Mouse (Mus musculus): Measurements from ENCODE around the gene Ikzf3. TPM values are rescaled to one million over a fixed set of nuclear protein-coding genes. Genes with fewer than 3 reads are reported as not detected.

Gene Ikzf3
- polyA plus RNA-seq, 1 experiment from 2014 or later: 0.05 TPM

DNA sequence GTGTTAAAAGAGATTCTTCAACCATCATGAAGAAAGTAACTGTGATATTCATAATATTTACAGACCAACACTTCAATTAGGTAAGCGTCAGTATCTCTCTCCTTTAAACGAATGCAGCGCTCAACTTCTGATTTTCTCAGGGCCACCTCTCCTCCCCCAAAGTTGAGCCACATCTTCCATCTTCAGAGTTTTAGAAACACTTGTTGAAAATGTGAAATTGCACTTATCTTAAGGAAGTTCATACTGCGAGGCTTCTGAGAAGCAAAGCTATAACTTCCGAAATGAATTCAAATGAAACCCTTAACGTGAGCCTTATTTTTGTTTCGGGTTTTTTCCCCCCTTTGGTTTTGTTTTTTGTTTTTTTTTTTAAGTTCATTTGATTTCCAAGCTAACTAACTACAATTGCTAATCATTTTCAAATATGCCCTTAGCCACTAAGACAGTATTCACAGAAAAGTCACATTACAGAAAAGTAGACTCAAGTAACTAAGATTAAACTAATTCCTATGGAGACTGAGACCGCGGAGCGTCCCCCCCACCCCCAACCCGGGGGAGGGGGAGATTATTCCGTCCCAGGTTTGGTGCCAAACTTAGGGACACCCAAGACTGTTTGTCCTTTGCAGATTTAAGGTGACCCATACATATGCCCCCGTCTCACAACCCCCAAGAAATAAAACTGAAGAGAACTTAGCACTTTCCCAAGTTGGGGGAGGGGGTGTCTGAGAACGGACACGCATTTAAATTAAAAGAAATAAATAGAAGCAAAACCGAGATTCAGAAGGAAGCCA, 747 bp downstream of the Ikzf3 start:
- H3K9me3 ChIP-seq (replicated peaks): no peaks in the 10 kb centered on the region
- peak overlapping the region; percentile 50 for H3K4me3 ChIP-seq
- no peaks in the 10 kb centered on the region for H3K36me3 ChIP-seq
- H3K4me2 ChIP-seq: peak overlapping the region; percentile 86
- no peak for ATAC-seq (replicated peaks; ENCODE audit: insufficient number of reproducible peaks, insufficient read depth, low FRiP score, low read depth)
- 4% methylated on average over 16 of the region's 16 CpGs for WGBS
- H3K4me1 ChIP-seq (replicated peaks): peaks cover 10% of the 10 kb centered on the region
- peaks cover 72% of the 10 kb centered on the region for H3K27me3 ChIP-seq
- peak overlapping the region; percentile 40; the same call in 1 of the 2 replicates for H3K9ac ChIP-seq
- no peak overlapping the region for H3K27ac ChIP-seq

DNA sequence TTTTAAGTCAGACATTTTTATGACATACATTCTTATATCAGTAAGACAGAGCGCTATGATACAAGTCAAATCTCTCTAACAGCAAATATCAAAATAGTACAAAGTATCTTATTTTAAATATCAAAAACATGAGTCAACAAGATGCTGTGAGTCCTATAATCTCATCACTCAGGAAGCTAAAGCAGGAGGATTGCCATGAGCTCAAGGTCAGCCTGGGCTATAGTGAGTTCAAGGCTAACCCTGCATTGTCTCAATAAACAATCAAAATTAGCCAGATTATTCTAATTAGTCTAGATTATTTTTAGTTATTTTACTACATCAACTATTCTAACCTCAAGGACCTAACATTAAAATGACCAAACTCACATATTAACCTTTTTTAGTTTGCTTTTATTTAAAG, 2.4 kb downstream of the Ikzf3 start:
- H3K27me3 ChIP-seq: peaks cover 58% of the 10 kb centered on the region
- no peak overlapping the region for H3K9ac ChIP-seq
- H3K36me3 ChIP-seq: no peaks in the 10 kb centered on the region
- no peak overlapping the region for H3K4me3 ChIP-seq
- peaks cover 10% of the 10 kb centered on the region for H3K4me1 ChIP-seq (replicated peaks)
- 74% methylated on average over 1 of the region's 1 CpGs for WGBS
- H3K27ac ChIP-seq: no peak overlapping the region
- no peak overlapping the region for H3K4me2 ChIP-seq
- ATAC-seq (replicated peaks; ENCODE audit: insufficient number of reproducible peaks, insufficient read depth, low FRiP score, low read depth): no peak
- H3K9me3 ChIP-seq (replicated peaks): no peaks in the 10 kb centered on the region

DNA sequence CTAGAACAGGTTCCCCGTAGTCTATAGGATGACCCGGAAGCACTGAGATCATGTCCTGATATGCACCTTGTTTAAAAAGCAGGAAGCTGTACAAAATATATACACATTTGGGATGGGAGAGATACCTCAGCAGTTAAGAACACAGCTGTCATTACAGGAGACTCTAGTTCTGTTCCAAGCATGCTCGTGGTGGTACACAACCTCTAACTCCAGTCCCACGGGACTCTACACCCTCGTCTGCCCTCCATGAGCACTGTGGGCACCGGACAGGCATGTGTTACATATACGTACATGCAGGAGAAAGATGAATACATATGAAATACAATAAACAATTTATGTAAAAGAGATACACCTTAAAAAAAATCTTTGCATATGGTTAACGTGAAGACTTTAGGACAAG, 3.3 kb downstream of the Ikzf3 start:
- Histone ChIP-seq H3K4me3 (no peak overlapping the region), H3K36me3 (no peaks in the 10 kb centered on the region), H3K9me3 (replicated peaks) (no peaks in the 10 kb centered on the region), H3K27ac (no peak overlapping the region), H3K9ac (no peak overlapping the region), H3K4me2 (no peak overlapping the region), H3K4me1 (replicated peaks) (peaks cover 10% of the 10 kb centered on the region), H3K27me3 (peaks cover 50% of the 10 kb centered on the region)
- WGBS: 70% methylated on average over 8 of the region's 8 CpGs
- no peak for ATAC-seq (replicated peaks; ENCODE audit: insufficient number of reproducible peaks, insufficient read depth, low FRiP score, low read depth)

DNA sequence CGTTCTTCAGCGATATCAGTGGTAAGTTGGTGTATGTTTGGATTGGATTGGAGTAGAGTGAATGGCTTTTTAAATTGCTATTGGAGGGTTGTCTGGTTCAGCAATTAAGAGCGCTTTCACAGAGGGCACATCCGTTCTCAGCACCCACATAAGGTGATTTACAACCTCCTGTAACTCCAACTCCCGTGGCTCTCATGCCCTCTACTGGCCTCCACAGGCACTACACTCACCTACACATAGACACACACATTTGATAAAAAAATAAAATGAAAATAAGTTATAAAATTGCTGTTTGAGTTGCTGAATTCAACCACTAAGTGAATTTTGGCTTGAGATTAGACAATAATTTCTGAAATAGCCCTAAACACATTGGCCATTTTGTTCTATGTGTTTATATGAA, 5.5 kb downstream of the Ikzf3 start:
- Histone ChIP-seq H3K9me3 (replicated peaks) (no peaks in the 10 kb centered on the region), H3K27me3 (peaks cover 28% of the 10 kb centered on the region), H3K4me2 (no peak overlapping the region), H3K4me1 (replicated peaks) (peaks cover 2% of the 10 kb centered on the region), H3K4me3 (no peak overlapping the region), H3K9ac (no peak overlapping the region), H3K36me3 (no peaks in the 10 kb centered on the region), H3K27ac (no peak overlapping the region)
- 87% methylated on average over 5 of the region's 5 CpGs for WGBS
- no peak for ATAC-seq (replicated peaks; ENCODE audit: insufficient number of reproducible peaks, insufficient read depth, low FRiP score, low read depth)

DNA sequence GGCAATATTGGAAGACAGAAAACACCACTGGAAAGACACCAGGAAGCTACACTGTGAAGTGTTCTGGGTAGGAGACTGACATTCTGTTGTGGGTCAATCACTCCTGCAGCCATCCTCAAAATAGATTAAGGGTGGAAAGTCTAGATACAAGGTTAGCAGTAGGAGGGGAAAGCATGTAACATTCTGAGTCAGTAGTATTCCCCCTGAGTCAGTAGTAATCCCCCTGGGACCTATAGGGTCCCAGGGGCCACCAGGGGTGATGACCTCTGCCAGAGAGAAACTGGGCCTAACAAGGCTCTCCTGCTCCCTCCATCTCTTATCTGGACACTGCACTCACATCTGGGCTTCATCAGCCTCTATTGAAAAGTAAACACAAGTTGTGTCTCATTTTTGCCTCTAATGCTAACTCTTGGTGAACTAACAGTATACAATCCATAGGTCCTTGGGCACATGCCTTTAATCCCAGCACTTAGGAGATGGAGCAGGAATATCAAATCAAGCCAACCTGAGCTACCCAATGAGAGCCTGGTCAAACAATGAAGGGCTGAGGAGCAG, 8.3 kb downstream of the Ikzf3 start:
- H3K36me3 ChIP-seq: no peaks in the 10 kb centered on the region
- H3K4me1 ChIP-seq (replicated peaks): no peaks in the 10 kb centered on the region
- H3K27ac ChIP-seq: no peak overlapping the region
- H3K4me2 ChIP-seq: no peak overlapping the region
- peaks cover 11% of the 10 kb centered on the region for H3K27me3 ChIP-seq
- no peak overlapping the region for H3K9ac ChIP-seq
- ATAC-seq (replicated peaks; ENCODE audit: insufficient number of reproducible peaks, insufficient read depth, low FRiP score, low read depth): no peak
- H3K9me3 ChIP-seq (replicated peaks): no peaks in the 10 kb centered on the region
- no peak overlapping the region for H3K4me3 ChIP-seq

DNA sequence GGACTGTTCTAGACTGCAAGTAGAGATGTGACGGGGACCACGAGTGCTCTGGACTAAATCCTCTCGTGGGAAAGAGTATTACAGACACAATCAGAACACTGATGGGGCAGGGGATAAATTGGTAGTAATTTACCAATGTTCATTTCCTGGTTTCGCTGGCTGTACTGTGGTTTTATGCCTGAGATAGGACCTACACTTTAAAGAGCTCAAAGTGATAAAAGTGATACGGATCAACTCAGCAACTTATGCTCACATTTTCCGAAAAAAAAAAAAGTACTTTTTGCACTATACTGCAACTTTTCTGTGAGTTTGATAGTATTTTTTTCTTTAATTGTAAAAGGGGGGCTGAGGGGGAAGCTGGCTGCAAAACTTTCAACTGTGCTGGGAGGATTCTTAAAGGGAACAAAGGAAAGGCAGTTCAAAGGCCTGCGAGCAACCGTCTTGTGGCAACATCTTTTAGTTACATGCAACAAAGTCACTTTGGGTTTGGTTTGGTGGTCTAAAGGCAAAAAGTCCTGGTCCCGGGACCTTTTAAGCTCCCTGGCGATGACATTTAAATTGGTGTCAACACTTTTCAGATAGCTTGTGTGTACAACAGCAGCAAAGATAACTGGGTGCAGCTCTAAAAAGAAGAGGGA, 18.9 kb downstream of the Ikzf3 start:
- Histone ChIP-seq H3K36me3 (no peaks in the 10 kb centered on the region), H3K27ac (no peak overlapping the region), H3K4me2 (no peak overlapping the region), H3K27me3 (0 out of 2 replicates have a peak, but pooled peaks cover 3% of the 10 kb centered on the region), H3K9me3 (replicated peaks) (no peaks in the 10 kb centered on the region), H3K9ac (no peak overlapping the region), H3K4me1 (replicated peaks) (no peaks in the 10 kb centered on the region), H3K4me3 (no peak overlapping the region)
- no peak for ATAC-seq (replicated peaks; ENCODE audit: insufficient number of reproducible peaks, insufficient read depth, low FRiP score, low read depth)
- WGBS: 68% methylated on average over 10 of the region's 10 CpGs

DNA sequence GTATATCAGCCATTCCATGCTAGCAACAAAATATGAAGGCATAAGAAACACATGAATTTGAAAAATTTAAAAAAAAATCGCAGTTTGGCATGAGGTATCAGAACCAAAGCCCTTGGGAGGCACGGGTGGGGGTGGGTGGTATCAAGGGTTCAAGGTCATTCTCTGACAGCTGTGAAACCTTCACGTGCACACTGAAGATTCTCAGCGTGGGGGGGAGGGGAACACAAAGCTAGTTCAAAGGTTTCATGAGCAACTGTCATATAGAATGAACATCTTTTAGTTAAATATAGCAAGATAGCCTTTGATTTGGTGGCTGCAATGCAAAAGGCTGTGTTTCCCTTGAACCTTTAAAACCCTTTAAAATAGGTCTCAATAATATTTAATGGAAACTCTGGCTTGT, 20.7 kb downstream of the Ikzf3 start:
- 53% methylated on average over 4 of the region's 4 CpGs for WGBS
- H3K27ac ChIP-seq: no peak overlapping the region
- H3K27me3 ChIP-seq: 0 out of 2 replicates have a peak, but pooled peaks cover 3% of the 10 kb centered on the region
- no peak overlapping the region for H3K4me3 ChIP-seq
- no peaks in the 10 kb centered on the region for H3K4me1 ChIP-seq (replicated peaks)
- no peaks in the 10 kb centered on the region for H3K36me3 ChIP-seq
- H3K9me3 ChIP-seq (replicated peaks): no peaks in the 10 kb centered on the region
- H3K4me2 ChIP-seq: no peak overlapping the region
- ATAC-seq (replicated peaks; ENCODE audit: insufficient number of reproducible peaks, insufficient read depth, low FRiP score, low read depth): no peak
- H3K9ac ChIP-seq: no peak overlapping the region

DNA sequence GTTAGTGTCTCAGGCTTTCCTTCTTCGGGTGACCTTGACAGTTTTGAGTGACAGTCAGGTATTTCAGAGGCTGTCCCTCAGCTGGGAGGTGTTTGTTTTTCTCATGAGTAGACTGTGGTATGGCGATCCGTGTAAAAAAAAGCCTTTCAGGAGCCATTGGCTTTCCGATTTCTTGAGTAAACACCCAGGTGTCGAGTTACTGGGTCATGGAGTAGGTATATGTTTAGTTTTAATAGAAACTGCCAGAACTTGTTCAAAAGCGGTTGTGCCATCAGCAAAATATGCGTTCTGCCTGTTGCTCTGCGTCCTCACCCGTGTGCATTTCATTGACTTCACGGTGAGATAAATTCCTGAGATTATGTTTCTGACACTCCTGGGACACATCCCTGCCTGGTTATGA, 25.4 kb downstream of the Ikzf3 start:
- Histone ChIP-seq H3K9ac (no peak overlapping the region), H3K4me3 (no peak overlapping the region), H3K27me3 (no peaks in the 10 kb centered on the region), H3K27ac (no peak overlapping the region), H3K36me3 (no peaks in the 10 kb centered on the region), H3K4me2 (no peak overlapping the region), H3K9me3 (replicated peaks) (no peaks in the 10 kb centered on the region), H3K4me1 (replicated peaks) (no peaks in the 10 kb centered on the region)
- 55% methylated on average over 10 of the region's 10 CpGs for WGBS
- no peak for ATAC-seq (replicated peaks; ENCODE audit: insufficient number of reproducible peaks, insufficient read depth, low FRiP score, low read depth)

DNA sequence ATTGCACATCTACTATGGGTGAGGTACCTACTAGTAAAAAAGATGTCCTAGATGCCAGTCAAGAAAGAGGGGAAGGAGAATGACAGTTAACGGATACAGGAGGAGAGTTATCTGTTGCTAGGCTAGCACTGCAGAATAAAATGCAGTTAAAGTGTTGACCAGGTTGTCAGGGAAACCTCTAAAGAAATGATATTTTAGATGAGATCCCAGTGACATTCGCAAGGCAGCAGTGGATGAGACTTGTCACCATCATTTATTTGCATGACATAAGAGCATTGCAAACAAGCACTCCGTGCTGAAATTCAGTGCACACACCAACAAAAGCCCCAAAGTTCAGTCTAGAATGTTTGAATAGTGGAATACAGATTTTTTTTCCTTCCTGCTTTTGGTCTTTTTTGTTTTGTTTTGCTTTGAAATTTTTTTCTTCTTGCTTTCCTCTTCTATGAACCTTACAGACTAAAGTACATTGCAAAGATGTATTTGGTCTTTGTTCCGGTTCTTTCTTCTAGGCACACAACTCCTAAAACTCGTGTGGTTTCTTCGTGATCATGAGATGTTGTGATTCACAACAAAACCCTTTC, 32.4 kb downstream of the Ikzf3 start:
- 73% methylated on average over 6 of the region's 6 CpGs for WGBS
- H3K9me3 ChIP-seq (replicated peaks): no peaks in the 10 kb centered on the region
- ATAC-seq (replicated peaks; ENCODE audit: insufficient number of reproducible peaks, insufficient read depth, low FRiP score, low read depth): no peak

DNA sequence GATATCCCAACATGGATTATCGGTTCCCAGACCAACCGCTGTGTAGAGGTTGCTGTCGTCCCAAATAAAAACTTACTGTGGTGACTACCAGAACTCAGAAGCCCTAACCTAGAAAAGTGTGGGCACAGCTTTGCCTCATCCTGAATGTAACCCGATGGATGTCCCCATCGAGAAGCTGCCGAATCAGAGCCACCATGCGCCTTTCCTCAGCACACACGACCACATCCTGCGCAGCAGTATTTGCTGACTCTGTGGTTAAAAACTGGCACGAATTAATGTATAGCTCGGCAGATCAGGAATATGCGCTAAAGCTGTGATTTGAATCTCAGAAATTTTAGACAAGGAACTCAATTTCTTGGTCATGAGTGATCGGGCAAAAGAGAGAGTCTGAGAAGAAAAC, 33.0 kb downstream of the Ikzf3 start:
- Histone ChIP-seq H3K9ac (no peak overlapping the region), H3K9me3 (replicated peaks) (no peaks in the 10 kb centered on the region), H3K4me1 (replicated peaks) (peaks cover 15% of the 10 kb centered on the region), H3K27me3 (no peaks in the 10 kb centered on the region), H3K36me3 (no peaks in the 10 kb centered on the region), H3K4me2 (no peak overlapping the region), H3K4me3 (no peak overlapping the region), H3K27ac (no peak overlapping the region)
- ATAC-seq (replicated peaks; ENCODE audit: insufficient number of reproducible peaks, insufficient read depth, low FRiP score, low read depth): no peak
- WGBS: 87% methylated on average over 13 of the region's 13 CpGs

More for the DNA sequence above, 32.4 kb downstream of the Ikzf3 start:
- no peak overlapping the region for H3K4me2 ChIP-seq
- H3K9ac ChIP-seq: no peak overlapping the region
- H3K4me1 ChIP-seq (replicated peaks): peaks cover 15% of the 10 kb centered on the region
- H3K36me3 ChIP-seq: no peaks in the 10 kb centered on the region
- no peaks in the 10 kb centered on the region for H3K27me3 ChIP-seq
- H3K4me3 ChIP-seq: no peak overlapping the region
- no peak overlapping the region for H3K27ac ChIP-seq

DNA sequence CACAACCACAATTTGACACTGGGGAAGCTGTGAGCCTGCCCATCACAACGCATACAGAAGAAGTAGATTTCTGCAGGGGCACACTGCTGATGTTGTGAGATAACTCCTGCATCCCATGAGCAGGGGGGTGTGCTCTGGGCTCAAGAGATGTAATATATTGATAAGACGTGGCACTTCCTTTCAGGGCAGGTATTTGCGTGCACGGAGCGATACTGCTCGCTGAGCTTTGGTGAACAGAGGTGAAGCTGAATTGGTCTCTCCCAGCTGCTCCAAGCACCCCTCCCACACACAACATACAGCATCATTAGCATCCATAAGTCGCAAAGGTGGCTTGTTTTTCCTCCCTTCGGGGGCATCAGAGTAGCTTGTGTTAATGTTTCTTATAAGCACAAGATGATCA, 35.7 kb downstream of the Ikzf3 start:
- Histone ChIP-seq H3K9me3 (replicated peaks) (no peaks in the 10 kb centered on the region), H3K4me1 (replicated peaks) (peaks cover 15% of the 10 kb centered on the region), H3K9ac (no peak overlapping the region), H3K27ac (peak overlapping the region; percentile 86), H3K4me3 (no peak overlapping the region), H3K27me3 (no peaks in the 10 kb centered on the region), H3K4me2 (no peak overlapping the region), H3K36me3 (no peaks in the 10 kb centered on the region)
- WGBS: 74% methylated on average over 8 of the region's 8 CpGs
- ATAC-seq (replicated peaks; ENCODE audit: insufficient number of reproducible peaks, insufficient read depth, low FRiP score, low read depth): no peak
